Mouse (Mus musculus) neural tube, embryonic 11.5 days (tissue): ENCODE measurements at regions not wholly inside any gene's neighbourhood (a gene's known extent, or its start where the extent isn't known, plus 50 kb on each side); places are given as distances from the start of the nearest gene placed in this dataset.

Experiments
- ATAC-seq: fragments of 200-750 bp; cut with Nextera tagmentation; 2 replicates; pipeline ENCODE4 v1.8.0; 2017; ENCODE audit warnings: moderate number of reproducible peaks, mild to moderate bottlenecking, moderate TSS enrichment, moderate library complexity; ENCODE audit not compliant: insufficient read depth, low FRiP score, low TSS enrichment
- DNase-seq: peaks from one replicate; pipeline ENCODE4 v3.0.0-alpha.2; 2015; ENCODE audit warnings: low spot score
- H3K27ac ChIP-seq: fragments of 300-500 bp; sonication (generic); 2 replicates; pipeline ENCODE4 v1.5.1; 2014; ENCODE audit warnings: low read depth, mild to moderate bottlenecking, low read length
- H3K27me3 ChIP-seq: fragments of 300-500 bp; sonication (generic); 2 replicates; pipeline ENCODE4 v1.6.1; 2014; ENCODE audit warnings: mild to moderate bottlenecking, low read length, mixed read lengths; ENCODE audit not compliant: control insufficient read depth, insufficient read depth
- H3K36me3 ChIP-seq: fragments of 300-500 bp; sonication (generic); 2 replicates; pipeline ENCODE4 v1.6.1; 2014; ENCODE audit warnings: mild to moderate bottlenecking, low read length, moderate library complexity, mixed read lengths; ENCODE audit not compliant: control insufficient read depth, insufficient read depth
- H3K4me1 ChIP-seq: fragments of 300-500 bp; sonication (generic); 2 replicates; pipeline ENCODE4 v1.6.1; 2014; ENCODE audit warnings: low read length, mixed read lengths; ENCODE audit not compliant: control insufficient read depth, insufficient read depth
- H3K4me2 ChIP-seq: fragments of 300-500 bp; sonication (generic); 2 replicates; pipeline ENCODE4 v1.6.1; 2014; ENCODE audit warnings: low read depth, mild to moderate bottlenecking, moderate library complexity
- H3K4me3 ChIP-seq: fragments of 300-500 bp; sonication (generic); 2 replicates; pipeline ENCODE4 v1.5.1; 2014; ENCODE audit warnings: low read depth, low read length
- H3K9ac ChIP-seq: fragments of 300-500 bp; sonication (generic); 2 replicates; pipeline ENCODE4 v1.6.1; 2014; ENCODE audit warnings: mild to moderate bottlenecking, low read length
- H3K9me3 ChIP-seq: fragments of 300-500 bp; sonication (generic); 2 replicates; pipeline ENCODE4 v1.6.1; 2016; ENCODE audit warnings: low read length; ENCODE audit not compliant: control insufficient read depth
- WGBS: fragments of 180-500 bp; shearing (Covaris S2); extraction: QIAGEN DNeasy Blood & Tissue Kit; methylation state at CpG from one replicate; pipeline ENCODE4 v1.1.7; 2014; 5-methylcytosine and 5-hydroxymethylcytosine counted together

DNA sequence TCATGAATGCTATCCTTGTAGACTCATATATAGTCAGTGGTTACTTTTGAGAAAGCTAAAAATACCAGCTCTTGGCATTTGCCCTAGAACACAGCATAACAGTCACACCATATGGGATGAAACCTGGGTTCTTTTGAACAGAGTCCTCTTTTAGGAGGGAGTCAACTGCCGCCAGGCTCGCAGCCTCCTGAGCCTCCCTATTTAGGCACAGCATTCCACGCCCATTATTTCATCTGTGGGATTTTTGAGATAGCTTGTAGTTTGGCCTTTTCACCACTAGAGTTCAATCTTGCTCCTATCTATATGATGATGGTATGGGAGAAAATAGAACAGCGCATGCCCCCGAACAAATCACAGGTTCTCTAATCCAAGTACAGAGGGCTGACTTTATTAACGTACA, 100.4 kb downstream of the Kbtbd8 start:
- H3K9me3 ChIP-seq: no peaks in the 10 kb centered on the region
- ATAC-seq: no peak
- H3K4me3 ChIP-seq: no peak overlapping the region
- H3K27me3 ChIP-seq: 0 out of 2 replicates have a peak, but pooled peaks cover 3% of the 10 kb centered on the region
- no peaks in the 10 kb centered on the region for H3K36me3 ChIP-seq
- H3K4me2 ChIP-seq: no peak overlapping the region
- H3K27ac ChIP-seq: no peak overlapping the region
- DNase-seq: no peak
- 65% methylated on average over 6 of the region's 6 CpGs for WGBS
- H3K4me1 ChIP-seq: no peaks in the 10 kb centered on the region
- H3K9ac ChIP-seq: no peak overlapping the region

DNA sequence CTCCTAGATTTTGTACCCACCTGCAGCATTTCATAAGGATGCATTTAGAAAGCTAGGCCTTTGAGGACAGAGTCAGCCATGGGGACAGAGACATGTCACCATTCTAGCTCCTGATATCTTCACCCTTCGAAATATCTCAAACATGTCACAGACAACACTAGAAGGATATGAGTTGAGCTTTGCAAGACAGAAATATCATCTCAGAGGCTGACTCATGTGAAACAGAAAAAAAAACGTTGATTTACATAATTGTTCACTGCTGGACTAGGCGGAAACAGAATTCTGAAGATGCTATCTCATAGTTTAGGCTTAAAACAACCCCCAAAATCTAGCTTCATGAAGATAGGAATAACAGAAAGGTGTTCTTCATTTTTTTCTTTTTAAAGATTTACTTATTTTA, 101.8 kb downstream of the Kbtbd8 start:
- H3K4me3 ChIP-seq: no peak overlapping the region
- H3K9me3 ChIP-seq: no peaks in the 10 kb centered on the region
- no peaks in the 10 kb centered on the region for H3K36me3 ChIP-seq
- ATAC-seq (no peak), DNase-seq (no peak)
- no peaks in the 10 kb centered on the region for H3K4me1 ChIP-seq
- 0 out of 2 replicates have a peak, but pooled peaks cover 3% of the 10 kb centered on the region for H3K27me3 ChIP-seq
- no peak overlapping the region for H3K4me2 ChIP-seq
- 76% methylated on average over 3 of the region's 3 CpGs for WGBS
- no peak overlapping the region for H3K27ac ChIP-seq
- no peak overlapping the region for H3K9ac ChIP-seq

- whole genome bisulfite sequencing: 30% methylated on average over 7 of the region's 7 CpGs
- Histone ChIP-seq H3K27me3 (no peaks in the 10 kb centered on the region), H3K9me3 (no peaks in the 10 kb centered on the region), H3K27ac (no peak overlapping the region), H3K4me3 (no peak overlapping the region), H3K9ac (no peak overlapping the region), H3K36me3 (no peaks in the 10 kb centered on the region), H3K4me1 (no peaks in the 10 kb centered on the region), H3K4me2 (no peak overlapping the region)
- DNase-seq (peak; percentile 88), ATAC-seq (peak; percentile 76; the same call in 1 of the 2 replicates)
These were observed 98.4 kb upstream of the Gm10234 start for GRCm38 (mm10) chr6:95223537-95223936.

DNA sequence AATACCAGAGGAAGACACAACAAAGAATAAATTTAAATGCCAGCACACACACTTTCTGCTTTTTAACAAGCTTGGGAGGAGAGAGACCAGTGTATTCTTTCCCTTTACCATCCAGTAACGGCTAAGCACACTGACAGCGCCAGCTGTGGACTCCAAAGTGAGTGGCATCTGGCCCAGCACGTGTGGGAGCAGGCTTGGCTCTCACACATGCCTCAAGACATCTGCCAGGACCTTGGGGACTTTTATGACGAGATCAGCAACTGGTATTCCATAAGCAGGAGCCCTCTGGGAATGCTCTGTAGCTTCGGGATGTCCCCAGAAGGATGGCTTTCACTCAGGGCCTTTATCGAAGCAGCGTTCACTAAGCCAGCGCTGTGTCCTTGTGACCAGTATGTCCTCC, 92.0 kb upstream of the Gm10234 start:
- H3K27me3 ChIP-seq: no peaks in the 10 kb centered on the region
- H3K9ac ChIP-seq: no peak overlapping the region
- no peak overlapping the region for H3K4me3 ChIP-seq
- WGBS: 80% methylated on average over 8 of the region's 8 CpGs
- ATAC-seq (no peak), DNase-seq (no peak)
- H3K9me3 ChIP-seq: no peaks in the 10 kb centered on the region
- H3K27ac ChIP-seq: no peak overlapping the region
- 0 out of 2 replicates have a peak, but pooled peaks cover 3% of the 10 kb centered on the region for H3K4me1 ChIP-seq
- H3K36me3 ChIP-seq: no peaks in the 10 kb centered on the region
- H3K4me2 ChIP-seq: no peak overlapping the region

DNA sequence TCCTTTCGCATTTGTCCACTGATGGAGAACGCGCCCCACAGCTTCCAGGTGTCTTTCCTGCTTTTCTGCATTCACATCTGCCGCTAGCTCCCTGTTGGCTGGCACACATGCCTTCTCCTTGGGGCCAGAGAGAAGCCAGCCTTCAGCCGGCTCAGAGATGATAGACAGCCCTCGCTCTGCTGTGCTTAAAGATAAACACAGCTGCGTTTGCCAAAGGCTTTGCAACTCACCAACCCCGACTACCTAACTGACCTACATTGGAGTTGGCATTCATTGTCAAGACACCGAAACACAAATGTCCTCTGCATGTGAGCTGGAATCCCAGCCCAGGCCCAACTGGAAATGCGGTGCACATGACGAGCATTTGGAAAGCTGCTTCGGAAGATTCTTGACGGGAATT, 87.2 kb upstream of the Gm10234 start:
- Histone ChIP-seq H3K4me3 (no peak overlapping the region), H3K4me1 (0 out of 2 replicates have a peak, but pooled peaks cover 3% of the 10 kb centered on the region), H3K9me3 (no peaks in the 10 kb centered on the region), H3K4me2 (no peak overlapping the region), H3K27me3 (no peaks in the 10 kb centered on the region), H3K27ac (no peak overlapping the region), H3K9ac (no peak overlapping the region), H3K36me3 (no peaks in the 10 kb centered on the region)
- DNase-seq: no peak
- 83% methylated on average over 13 of the region's 13 CpGs for whole genome bisulfite sequencing
- no peak for ATAC-seq

DNA sequence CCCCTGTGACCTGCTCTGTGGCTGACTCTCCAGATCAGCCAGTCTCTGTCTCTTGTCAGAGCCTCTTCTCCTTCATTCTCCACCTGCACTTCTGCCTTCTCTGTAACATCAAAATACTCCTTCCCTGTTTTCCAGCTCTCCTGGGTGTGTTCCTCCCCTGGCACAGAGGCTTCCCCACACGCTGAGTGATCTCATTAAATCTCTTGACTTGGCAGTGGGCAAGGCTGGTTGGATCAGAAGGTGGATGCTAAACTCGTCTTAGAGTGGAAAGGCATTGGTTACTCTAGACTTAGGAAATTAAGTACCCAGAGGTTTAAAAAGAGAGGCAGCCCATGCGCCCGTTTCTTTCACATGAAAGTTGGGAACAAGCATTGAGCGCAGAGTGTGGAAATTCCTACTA, 78.3 kb upstream of the Gm10234 start:
- DNase-seq (no peak), ATAC-seq (no peak)
- no peak overlapping the region for H3K4me2 ChIP-seq
- H3K4me3 ChIP-seq: no peak overlapping the region
- no peak overlapping the region for H3K9ac ChIP-seq
- 87% methylated on average over 5 of the region's 5 CpGs for WGBS
- H3K9me3 ChIP-seq: no peaks in the 10 kb centered on the region
- no peaks in the 10 kb centered on the region for H3K4me1 ChIP-seq
- no peak overlapping the region for H3K27ac ChIP-seq
- H3K36me3 ChIP-seq: no peaks in the 10 kb centered on the region
- H3K27me3 ChIP-seq: no peaks in the 10 kb centered on the region

GRCm38 (mm10) chr6:95244911-95245310, 77.0 kb upstream of the Gm10234 start:
- Histone ChIP-seq H3K4me3 (no peak overlapping the region), H3K9ac (no peak overlapping the region), H3K27ac (no peak overlapping the region), H3K4me1 (no peaks in the 10 kb centered on the region), H3K27me3 (no peaks in the 10 kb centered on the region), H3K36me3 (no peaks in the 10 kb centered on the region), H3K9me3 (no peaks in the 10 kb centered on the region), H3K4me2 (no peak overlapping the region)
- no peak for DNase-seq
- no peak for ATAC-seq
- 92% methylated on average over 7 of the region's 7 CpGs for WGBS

- Histone ChIP-seq H3K27ac (no peak overlapping the region), H3K4me1 (0 out of 2 replicates have a peak, but pooled peaks cover 2% of the 10 kb centered on the region), H3K36me3 (no peaks in the 10 kb centered on the region), H3K9ac (no peak overlapping the region), H3K4me2 (no peak overlapping the region), H3K4me3 (no peak overlapping the region), H3K27me3 (no peaks in the 10 kb centered on the region), H3K9me3 (no peaks in the 10 kb centered on the region)
- WGBS: 36% methylated on average over 5 of the region's 5 CpGs
- ATAC-seq (peak; percentile 72), DNase-seq (peak; percentile 55)
These were observed 65.6 kb upstream of the Gm10234 start for GRCm38 (mm10) chr6:95256303-95256702.

- H3K4me2 ChIP-seq: no peak overlapping the region
- no peak overlapping the region for H3K4me3 ChIP-seq
- 40% methylated on average over 1 of the region's 1 CpGs for WGBS
- no peaks in the 10 kb centered on the region for H3K36me3 ChIP-seq
- H3K9ac ChIP-seq: no peak overlapping the region
- H3K27me3 ChIP-seq: no peaks in the 10 kb centered on the region
- no peak for DNase-seq
- no peaks in the 10 kb centered on the region for H3K9me3 ChIP-seq
- 0 out of 2 replicates have a peak, but pooled peaks cover 2% of the 10 kb centered on the region for H3K4me1 ChIP-seq
- no peak overlapping the region for H3K27ac ChIP-seq
- ATAC-seq: no peak
These were observed 60.9 kb upstream of the Gm10234 start for GRCm38 (mm10) chr6:95261001-95261400.
